Mouse (Mus musculus) thymus, adult 2 months (tissue): ENCODE results near the gene Mrps27. TPM values are rescaled to one million over a fixed set of nuclear protein-coding genes. Genes with fewer than 3 reads are reported as not detected.

Source experiments
- DNase-seq: peaks from one replicate; pipeline ENCODE4 v3.0.0; 2021
- H3K27ac ChIP-seq: fragments of 200-500 bp; 2 replicates; pipeline ENCODE4 v1.5.1; 2012; ENCODE audit warnings: low read length, control low read depth; ENCODE audit not compliant: control insufficient read depth, insufficient read depth
- H3K27me3 ChIP-seq: fragments of 200-500 bp; 2 replicates; pipeline ENCODE4 v1.6.1; 2012; ENCODE audit warnings: mild to moderate bottlenecking, low read length, moderate library complexity, mixed read lengths; ENCODE audit not compliant: control insufficient read depth, insufficient read depth
- H3K36me3 ChIP-seq: fragments of 200-500 bp; 2 replicates; pipeline ENCODE4 v1.6.1; 2012; ENCODE audit warnings: mild to moderate bottlenecking, low read length, moderate library complexity; ENCODE audit not compliant: control insufficient read depth, insufficient read depth
- H3K4me1 ChIP-seq: fragments of 200-500 bp; replicated peaks from 2 replicates; pipeline ENCODE4 v1.6.1; 2012; ENCODE audit warnings: low read length; ENCODE audit not compliant: control insufficient read depth, insufficient read depth
- H3K4me3 ChIP-seq: fragments of 200-500 bp; 2 replicates; pipeline ENCODE4 v1.5.1; 2012; ENCODE audit warnings: mild to moderate bottlenecking, low read length, control low read depth, moderate library complexity; ENCODE audit not compliant: control insufficient read depth, insufficient read depth
- CTCF ChIP-seq: fragments of 200-500 bp; IDR thresholded peaks from 2 replicates; pipeline ENCODE4 v1.5.1; 2012; ENCODE audit warnings: mild to moderate bottlenecking, control low read depth, low read length, moderate library complexity, borderline replicate concordance; ENCODE audit not compliant: control insufficient read depth, poor library complexity, insufficient read depth; ENCODE audit errors: extremely low read depth
- POLR2A ChIP-seq: fragments of 200-500 bp; IDR thresholded peaks from 2 replicates; pipeline ENCODE4 v1.6.1; 2012; ENCODE audit warnings: mild to moderate bottlenecking, low read length, control low read depth, moderate library complexity; ENCODE audit not compliant: control insufficient read depth, poor library complexity, insufficient read depth; ENCODE audit errors: extremely low read depth
- WGBS: fragments of 180-500 bp; shearing (Covaris S2); methylation state at CpG from one replicate; pipeline ENCODE4 v1.1.7; 2018; 5-methylcytosine and 5-hydroxymethylcytosine counted together
- polyA plus RNA-seq: library from polyadenylated mRNA; depleted of rRNA; stranded (reverse); fragments of >200 nt; gene quantifications from 2 replicates; pipeline ENCODE4 v1.2.3, GENCODE M21; 2012

Mrps27 gene
- polyA plus RNA-seq, 1 experiment: 12.7 TPM

GRCm38 (mm10) chr13:99394694-99395093 lies 50.1 kb downstream of the Mrps27 start:
- no peaks in the 10 kb centered on the region for H3K36me3 ChIP-seq
- H3K27me3 ChIP-seq: no peaks in the 10 kb centered on the region
- H3K4me1 ChIP-seq: peaks cover 21% of the 10 kb centered on the region
- 69% methylated on average over 3 of the region's 3 CpGs for WGBS
- no peak overlapping the region for H3K4me3 ChIP-seq
- no peak for DNase-seq
- no peak for TF ChIP-seq CTCF
- no peak for TF ChIP-seq POLR2A
- H3K27ac ChIP-seq: no peak overlapping the region

GRCm38 (mm10) chr13:99395531-99395930 lies 50.9 kb downstream of the Mrps27 start:
- H3K27me3 ChIP-seq: no peaks in the 10 kb centered on the region
- H3K4me1 ChIP-seq: peaks cover 21% of the 10 kb centered on the region
- TF ChIP-seq CTCF (no peak), POLR2A (no peak)
- H3K36me3 ChIP-seq: no peaks in the 10 kb centered on the region
- H3K27ac ChIP-seq: no peak overlapping the region
- DNase-seq: no peak
- no peak overlapping the region for H3K4me3 ChIP-seq
- 98% methylated on average over 12 of the region's 12 CpGs for WGBS

GRCm38 (mm10) chr13:99397228-99397627 lies 52.6 kb downstream of the Mrps27 start:
- no peaks in the 10 kb centered on the region for H3K36me3 ChIP-seq

DNA sequence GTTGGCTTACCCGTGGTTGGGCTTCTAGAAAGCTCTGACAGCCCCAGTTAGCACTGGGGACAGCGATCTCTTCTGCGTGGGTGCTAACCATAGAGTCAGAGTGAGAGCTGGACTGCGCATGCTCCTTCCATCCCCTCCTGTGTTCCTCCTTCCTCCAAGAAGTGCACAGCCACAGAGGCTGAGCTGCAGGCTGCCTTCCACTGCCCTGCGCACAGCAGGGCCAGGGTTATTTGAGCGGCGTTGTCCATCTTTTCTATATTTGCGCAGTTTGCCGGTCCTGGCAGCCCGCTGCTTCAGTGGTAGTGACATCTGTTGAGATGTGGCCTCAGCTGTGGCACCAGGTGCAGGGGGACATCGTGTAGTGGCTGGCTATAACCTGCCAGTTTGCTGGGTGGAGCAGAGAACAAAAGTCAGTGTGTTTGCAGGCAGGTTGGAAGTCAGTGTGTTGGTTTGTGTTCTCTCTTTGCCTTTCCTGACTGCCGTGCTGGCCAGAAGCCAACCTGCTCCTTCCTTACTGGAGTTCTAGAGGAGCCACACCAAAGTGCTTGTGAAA lies 53.6 kb downstream of the Mrps27 start:
- H3K27ac ChIP-seq: no peak overlapping the region
- no peak for DNase-seq

More at GRCm38 (mm10) chr13:99397228-99397627, 52.6 kb downstream of the Mrps27 start:
- 98% methylated on average over 7 of the region's 7 CpGs for WGBS
- Histone ChIP-seq H3K27me3 (no peaks in the 10 kb centered on the region), H3K4me1 (peaks cover 21% of the 10 kb centered on the region), H3K27ac (no peak overlapping the region), H3K4me3 (no peak overlapping the region)
- TF ChIP-seq POLR2A: no peak
- TF ChIP-seq CTCF: no peak
- no peak for DNase-seq

DNA sequence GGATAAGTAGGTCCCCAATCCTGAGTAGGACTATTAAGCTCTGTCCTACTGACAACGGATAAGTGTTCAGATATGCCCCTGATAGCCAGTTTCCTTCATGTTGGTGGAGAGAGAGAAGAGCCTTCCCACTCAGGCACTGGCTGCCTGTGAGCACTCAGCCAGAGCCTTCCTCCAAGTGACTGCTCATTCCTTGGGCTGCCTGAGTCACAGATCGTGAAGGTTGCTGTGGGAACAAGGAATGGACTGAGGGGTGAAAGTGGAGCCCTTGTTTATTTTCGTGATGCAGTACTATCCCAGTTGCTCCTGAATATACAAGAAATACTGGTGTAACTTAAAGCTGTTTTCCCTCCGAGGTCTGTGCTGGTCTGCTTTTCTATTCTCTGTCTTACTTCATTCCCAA lies 54.8 kb downstream of the Mrps27 start:
- WGBS: 85% methylated on average over 4 of the region's 4 CpGs
- Histone ChIP-seq H3K27me3 (no peaks in the 10 kb centered on the region), H3K36me3 (no peaks in the 10 kb centered on the region), H3K4me1 (peaks cover 21% of the 10 kb centered on the region), H3K4me3 (no peak overlapping the region), H3K27ac (no peak overlapping the region)
- TF ChIP-seq CTCF (no peak), POLR2A (no peak)
- no peak for DNase-seq

More for the DNA sequence above, 53.6 kb downstream of the Mrps27 start:
- H3K4me3 ChIP-seq: no peak overlapping the region
- H3K36me3 ChIP-seq: no peaks in the 10 kb centered on the region
- no peaks in the 10 kb centered on the region for H3K27me3 ChIP-seq
- peaks cover 21% of the 10 kb centered on the region for H3K4me1 ChIP-seq
- 57% methylated on average over 12 of the region's 12 CpGs for WGBS
- no peak for TF ChIP-seq CTCF
- no peak for TF ChIP-seq POLR2A

- no peaks in the 10 kb centered on the region for H3K27me3 ChIP-seq
- DNase-seq: no peak
- H3K4me3 ChIP-seq: no peak overlapping the region
- H3K27ac ChIP-seq: no peak overlapping the region
- no peak for TF ChIP-seq CTCF
- TF ChIP-seq POLR2A: no peak
- WGBS: 69% methylated on average over 2 of the region's 2 CpGs
- peaks cover 33% of the 10 kb centered on the region for H3K4me1 ChIP-seq
- H3K36me3 ChIP-seq: no peaks in the 10 kb centered on the region
Measured at GRCm38 (mm10) chr13:99409216-99409615, 64.6 kb downstream of the Mrps27 start.

DNA sequence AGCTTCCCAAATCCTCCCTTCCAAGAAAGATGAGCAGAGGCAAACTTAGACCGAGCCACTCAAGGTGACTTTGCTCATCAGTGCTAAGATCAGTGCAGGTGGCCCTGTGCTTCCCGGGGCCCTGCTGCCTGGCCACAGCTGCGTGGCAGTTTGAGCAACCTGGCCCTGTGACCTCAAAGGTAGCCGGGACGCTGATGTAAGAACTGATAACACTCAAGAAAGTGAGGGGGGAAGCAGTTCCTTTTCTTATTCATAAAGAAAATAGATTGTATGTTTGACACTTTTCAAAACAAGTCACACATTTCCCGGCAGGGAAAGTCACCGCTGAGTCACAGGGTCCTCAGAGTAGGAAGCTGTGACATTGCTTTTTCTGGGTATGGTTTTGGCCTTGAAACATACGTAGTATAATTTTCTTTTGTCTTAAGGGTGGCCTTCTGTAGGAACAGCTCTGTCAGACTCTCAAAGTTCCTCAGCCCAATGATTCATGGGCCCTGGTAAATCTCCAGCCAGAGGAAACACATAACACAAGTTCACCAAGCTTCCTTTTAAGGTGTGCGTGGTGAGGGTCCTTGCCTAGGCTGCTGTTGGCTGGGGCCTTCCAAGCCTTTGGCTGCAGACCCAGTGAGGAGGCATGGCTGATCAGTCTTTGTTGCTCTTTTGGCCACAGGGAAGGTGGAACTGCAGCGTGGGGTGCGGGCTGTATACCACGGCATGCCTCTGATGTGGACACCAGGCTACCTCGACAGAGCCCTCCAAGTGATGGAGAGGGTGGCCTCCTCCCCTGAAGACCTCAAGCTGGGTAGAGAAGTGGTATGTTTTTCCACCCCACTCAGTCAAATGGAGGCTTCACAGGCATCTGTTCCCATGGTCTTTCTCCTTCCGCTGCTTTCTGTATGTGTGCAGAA lies 66.3 kb downstream of the Mrps27 start:
- peaks cover 33% of the 10 kb centered on the region for H3K4me1 ChIP-seq
- no peak for TF ChIP-seq CTCF
- no peak for TF ChIP-seq POLR2A
- no peaks in the 10 kb centered on the region for H3K27me3 ChIP-seq
- H3K27ac ChIP-seq: peak overlapping the region; percentile 27
- WGBS: 20% methylated on average over 14 of the region's 14 CpGs
- DNase-seq: no peak
- no peaks in the 10 kb centered on the region for H3K36me3 ChIP-seq
- H3K4me3 ChIP-seq: no peak overlapping the region
